Mouse (Mus musculus): Measurements from ENCODE around the gene Elf1. TPM values are rescaled to one million over a fixed set of nuclear protein-coding genes. Genes with fewer than 3 reads are reported as not detected.
"Not testable (repeated sequence)": the region's sequence is repeated elsewhere in the genome, so short reads cannot be mapped to it uniquely, and the experiment has no call there.

Gene Elf1
- total RNA-seq, 2 experiments from 2014 or later, result 69.3 to 138 TPM

DNA sequence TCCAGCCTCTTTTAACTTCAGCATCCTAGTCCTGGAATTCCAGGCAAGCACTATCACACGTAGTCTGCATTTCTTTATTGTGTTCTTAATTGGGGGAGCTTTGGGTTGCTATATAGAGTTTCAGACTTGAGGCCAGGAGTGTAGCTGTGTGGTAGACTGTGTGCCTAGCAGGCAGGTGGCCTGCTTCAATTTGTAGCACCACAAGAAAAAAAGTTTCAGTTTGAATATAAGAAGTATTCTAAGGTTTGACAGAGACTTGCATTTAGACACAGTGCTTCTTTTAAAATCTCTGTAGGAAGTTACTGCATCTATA is 38.6 kb downstream of the Elf1 start:
- ATAC-seq (ENCODE audit: poor library complexity, severe bottlenecking), result no peak

DNA sequence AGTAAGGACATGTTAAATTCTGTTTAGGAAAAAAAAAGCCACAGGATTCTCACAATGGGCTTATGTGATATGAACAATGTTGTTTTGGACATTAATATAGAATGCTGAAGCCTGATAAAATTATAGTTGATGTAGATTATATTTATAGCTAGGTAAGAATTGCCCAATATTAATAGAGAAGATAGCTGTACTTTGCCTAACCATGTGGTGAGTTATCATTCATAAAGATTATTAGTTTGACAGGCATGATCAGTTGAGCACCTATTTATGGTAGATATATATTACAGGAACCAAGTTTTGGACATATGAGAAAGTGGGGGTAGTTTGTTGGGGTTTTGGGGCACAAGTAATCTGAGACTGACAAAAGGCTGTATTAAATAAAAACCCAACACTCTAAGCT is 39.6 kb downstream of the Elf1 start:
- no peak for ATAC-seq (ENCODE audit: poor library complexity, severe bottlenecking)

DNA sequence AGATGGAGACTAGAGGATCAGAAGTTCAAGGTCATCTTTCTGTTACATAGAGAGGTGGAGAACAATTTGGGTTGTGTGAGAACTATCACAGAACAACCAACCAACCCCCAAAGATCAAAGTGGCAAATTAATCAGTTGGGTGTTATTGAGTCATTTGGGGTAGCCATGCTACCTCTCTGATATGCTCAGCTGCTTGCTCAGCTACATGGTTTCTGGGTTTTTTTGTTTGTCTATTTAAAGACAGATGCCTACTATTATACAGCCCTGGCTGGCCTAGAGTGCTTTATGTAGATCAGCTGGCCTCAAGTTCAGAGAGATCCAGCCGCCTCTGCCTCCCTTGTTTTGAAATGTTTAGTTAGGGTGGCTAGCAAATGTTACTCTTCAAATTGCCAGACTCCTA is 40.1 kb downstream of the Elf1 start:
- ATAC-seq (ENCODE audit: poor library complexity, severe bottlenecking), result no peak

DNA sequence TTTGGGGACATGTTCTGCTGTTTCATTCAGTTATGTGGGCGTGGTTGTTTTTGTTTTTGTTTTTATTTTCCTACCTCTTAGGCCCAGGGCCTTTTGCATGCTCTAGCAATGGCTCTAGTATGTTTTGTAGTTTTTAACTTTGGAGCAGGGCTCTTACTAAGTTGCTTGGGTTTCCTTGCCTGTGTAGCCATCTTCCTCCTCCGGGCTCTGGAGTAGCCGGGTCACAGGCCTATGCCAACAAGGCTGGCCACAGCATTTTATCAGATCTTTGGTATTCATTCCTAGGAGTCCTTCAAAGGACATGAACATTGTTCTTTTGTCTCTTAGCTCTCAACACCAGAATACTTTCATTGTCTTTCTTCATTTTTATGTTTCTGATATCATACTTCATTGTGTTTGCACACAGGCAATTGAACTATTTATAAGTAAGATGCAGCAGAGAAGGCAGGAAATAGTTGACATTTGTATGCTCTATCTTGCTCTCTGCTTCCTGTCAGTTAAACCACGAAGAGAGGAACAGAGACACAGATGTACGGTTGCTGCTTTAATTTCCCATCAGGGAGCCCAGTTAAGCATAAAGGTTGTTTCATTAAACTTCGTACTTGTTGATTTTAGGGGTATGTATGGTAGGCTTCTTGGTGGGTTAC is 40.6 kb downstream of the Elf1 start:
- ATAC-seq (ENCODE audit: poor library complexity, severe bottlenecking), result peak; percentile 39

DNA sequence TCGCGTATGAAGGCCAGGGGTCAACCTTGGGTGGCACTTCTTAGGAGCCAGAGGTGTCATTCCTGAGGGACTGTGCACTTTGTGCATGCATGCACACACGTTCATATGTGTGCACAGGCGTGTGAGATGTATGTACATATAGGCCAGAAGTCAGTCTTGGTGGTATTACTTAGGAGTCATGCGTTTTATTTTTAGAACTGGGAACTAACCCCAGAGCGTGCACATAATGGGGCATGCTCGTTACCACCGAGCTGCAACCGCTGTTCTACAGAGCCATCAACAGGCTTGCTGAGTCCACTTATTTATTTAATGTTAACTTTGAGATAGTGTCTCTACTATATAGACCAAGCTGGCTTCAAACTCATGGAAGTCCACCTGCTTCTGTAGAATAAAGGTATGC is 41.4 kb downstream of the Elf1 start:
- ATAC-seq (ENCODE audit: poor library complexity, severe bottlenecking), result peak; percentile 51

DNA sequence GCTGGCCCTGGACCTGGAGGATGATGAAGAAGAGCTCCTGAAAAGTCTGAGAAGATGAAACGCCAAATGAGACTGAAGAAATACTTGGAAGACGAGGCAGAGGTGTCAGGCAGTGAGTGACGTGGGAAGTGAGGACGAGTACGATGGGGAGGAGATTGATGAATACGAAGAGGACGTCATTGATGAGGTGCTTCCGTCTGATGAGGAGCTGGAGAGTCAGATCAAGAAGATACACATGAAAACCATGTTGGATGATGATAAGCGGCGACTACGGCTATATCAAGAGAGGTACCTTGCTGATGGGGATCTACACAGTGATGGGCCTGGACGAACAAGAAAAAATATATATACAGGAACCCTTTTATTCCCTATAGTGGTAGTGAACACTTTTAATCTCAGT is 45.1 kb downstream of the Elf1 start:
- ATAC-seq (ENCODE audit: poor library complexity, severe bottlenecking), result not testable (repeated sequence)

DNA sequence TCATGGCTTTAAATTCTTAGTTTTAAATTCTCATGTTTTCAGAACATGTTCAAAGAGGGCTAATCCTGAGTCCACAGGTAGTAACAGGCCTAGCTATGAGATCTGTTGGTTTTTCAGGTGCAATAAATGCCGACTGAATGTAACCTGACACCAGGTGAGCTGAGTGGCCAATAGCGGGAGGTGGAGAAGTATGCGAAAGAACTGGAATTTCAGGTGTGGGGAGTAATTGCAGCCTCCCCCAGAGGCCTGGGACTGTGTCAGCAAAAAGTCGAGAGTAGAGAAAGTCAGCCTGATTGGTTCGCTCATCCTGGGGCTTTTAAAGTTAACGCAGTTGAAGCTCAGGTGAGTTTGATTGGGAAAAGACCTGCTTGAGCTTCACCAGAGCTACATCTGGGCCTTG is 46.7 kb downstream of the Elf1 start:
- ATAC-seq (ENCODE audit: poor library complexity, severe bottlenecking), result no peak

DNA sequence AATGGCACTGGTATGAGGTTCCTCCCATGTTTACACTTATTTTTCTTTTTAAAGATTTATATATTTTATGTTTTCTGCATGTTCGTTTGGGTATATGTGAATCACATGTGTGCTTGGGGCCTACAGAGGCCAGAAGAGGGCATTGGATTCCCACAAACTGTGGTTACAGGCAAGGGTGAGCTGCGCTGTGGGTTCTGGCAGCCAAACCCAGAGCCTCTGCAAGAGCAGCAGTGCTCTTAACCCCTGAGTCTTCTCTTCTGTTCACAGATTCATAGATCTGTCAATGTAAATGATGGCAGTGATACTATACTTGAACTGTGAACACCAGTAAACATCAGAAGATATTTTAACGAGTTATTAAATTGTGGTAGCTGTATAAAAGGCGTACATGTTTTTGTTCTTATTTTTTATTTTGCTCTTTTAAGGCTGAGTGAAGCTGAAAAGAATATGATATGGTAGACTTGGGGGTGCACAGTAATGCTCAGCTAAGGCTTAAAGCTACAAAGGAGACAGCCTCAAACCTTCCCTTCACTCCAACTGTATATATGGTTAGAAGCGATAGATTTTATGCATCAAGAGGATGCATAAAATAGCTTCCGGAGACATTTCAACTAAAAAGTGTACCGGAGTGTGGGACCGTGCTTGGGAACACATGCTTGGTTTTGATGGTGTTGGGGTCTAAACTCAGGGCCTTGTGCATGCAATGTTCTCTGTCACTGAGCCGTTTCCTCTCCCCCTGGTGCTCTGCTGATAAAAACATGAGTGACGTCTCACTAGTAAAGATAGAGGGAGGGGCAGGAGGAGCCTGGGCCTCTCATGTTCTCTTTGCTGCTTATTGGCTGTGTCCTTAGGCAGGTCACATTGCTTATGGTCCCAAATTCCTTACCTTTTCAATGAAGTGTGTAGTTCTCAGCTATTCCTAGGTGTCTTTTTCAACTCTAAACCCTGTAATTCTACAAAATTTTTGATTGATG is 48.9 kb downstream of the Elf1 start:
- ATAC-seq (ENCODE audit: poor library complexity, severe bottlenecking), result peak; percentile 69

DNA sequence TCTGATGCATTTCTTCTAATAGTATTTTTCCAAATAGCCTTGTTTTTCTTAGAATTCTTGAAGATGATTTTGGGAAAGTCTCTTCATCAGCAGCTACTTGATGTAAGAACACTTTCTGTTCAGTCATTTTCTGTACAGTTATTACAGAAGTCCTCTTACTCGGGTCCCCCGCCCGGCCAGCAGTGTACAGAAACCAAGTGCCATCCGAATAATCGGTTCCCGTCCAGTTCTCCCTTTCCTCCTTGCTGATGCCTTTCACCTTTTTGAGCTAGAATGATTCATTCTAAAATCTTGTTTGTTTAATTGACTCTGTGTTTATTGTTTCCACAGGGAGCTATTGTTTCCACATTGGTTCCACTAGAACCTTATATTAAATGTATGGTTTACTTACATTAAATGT is 49.8 kb downstream of the Elf1 start:
- ATAC-seq (ENCODE audit: poor library complexity, severe bottlenecking), result no peak

DNA sequence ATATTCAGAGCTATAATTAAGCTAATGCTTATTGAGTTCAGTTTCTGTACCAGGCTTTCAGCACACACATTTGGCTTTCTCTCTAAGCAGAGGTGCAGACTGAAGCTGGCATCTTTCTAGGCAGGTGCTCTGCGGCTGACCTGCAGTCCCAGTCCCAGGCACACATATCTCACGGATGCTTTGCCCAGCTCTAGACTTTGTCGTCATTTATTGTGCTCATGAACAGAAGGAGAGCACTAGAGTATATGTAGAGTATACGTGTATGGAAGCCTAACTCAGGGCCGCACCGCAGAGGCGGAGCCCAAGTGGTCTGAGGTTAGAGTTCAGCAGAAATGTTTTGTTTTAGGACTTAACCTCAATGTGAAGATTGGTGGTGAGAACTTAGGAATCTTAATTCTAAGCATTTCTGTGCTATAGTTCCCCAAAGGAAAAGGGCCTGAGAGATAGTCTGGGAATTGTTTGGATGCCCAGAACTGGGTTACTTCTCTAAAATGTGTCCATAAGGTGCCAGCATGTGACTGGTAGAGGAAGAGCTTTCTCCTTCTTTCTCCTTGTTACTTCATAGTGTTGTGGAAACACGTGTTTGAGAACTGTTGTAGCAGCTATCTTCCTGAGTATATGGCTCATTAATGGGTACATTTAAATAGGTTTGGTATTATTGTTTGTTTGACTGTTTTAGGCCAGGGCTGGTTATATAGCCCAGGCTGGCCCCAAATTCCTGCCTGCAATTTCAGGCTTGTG is 51.2 kb downstream of the Elf1 start:
- ATAC-seq (ENCODE audit: poor library complexity, severe bottlenecking), result peak; percentile 31

DNA sequence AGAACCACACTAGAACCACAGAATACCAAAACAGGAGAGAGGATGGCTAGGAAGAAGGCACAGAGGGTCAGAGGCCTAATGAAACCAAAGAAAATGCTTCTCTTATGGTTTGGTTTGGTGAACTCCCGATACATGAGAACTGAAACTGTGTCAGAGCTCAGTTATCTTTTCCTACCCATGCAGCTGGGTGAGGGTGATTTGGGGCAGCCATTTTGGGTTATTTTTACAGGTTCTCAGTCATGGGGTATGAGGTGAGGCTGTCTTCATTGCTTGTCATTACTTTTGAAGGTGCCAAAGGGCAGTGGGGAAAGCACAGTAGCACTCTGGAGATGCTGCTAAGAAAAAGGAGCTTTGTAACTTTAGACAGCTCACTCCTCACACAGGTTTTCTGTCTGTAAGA is 52.4 kb downstream of the Elf1 start:
- ATAC-seq (ENCODE audit: poor library complexity, severe bottlenecking), result peak; percentile 34

DNA sequence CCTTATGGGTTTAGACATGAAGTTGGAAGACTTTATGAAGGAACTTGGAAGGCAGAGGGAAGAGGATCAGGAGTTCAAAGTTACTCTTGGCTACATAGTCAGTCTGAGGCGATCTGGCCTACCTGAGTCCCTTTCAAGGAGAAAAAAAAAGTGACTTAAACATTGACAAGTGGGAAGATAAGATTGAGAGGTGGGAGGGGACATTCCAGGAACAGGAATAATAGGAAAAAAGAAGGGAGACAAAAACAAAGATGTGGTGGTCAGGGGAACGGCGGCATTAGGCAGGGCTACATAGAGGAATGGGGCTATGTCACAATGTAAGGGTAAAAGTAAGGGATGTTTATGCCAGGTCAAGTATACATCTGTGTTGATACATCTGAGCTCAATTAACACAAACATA is 53.2 kb downstream of the Elf1 start:
- no peak for ATAC-seq (ENCODE audit: poor library complexity, severe bottlenecking)

DNA sequence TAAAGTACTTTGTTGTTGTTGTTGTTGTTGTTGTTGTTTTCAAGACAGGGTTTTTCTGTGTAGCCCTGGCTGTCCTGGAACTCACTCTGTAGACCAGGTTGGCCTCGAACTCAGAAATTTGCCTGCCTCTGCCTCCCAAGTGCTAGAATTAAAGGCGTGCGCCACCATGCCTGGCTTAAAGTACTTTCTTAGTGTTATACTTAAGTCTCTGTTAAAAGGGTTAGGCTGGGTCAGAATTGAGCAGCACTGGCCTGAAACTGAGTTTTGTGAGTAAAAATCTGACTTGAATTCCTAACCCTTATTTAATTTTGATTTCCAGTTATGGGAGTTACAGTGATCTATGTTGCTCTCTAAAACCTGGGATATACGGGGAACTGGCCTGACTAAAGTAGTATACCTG is 53.7 kb downstream of the Elf1 start:
- ATAC-seq (ENCODE audit: poor library complexity, severe bottlenecking), result not testable (repeated sequence)

DNA sequence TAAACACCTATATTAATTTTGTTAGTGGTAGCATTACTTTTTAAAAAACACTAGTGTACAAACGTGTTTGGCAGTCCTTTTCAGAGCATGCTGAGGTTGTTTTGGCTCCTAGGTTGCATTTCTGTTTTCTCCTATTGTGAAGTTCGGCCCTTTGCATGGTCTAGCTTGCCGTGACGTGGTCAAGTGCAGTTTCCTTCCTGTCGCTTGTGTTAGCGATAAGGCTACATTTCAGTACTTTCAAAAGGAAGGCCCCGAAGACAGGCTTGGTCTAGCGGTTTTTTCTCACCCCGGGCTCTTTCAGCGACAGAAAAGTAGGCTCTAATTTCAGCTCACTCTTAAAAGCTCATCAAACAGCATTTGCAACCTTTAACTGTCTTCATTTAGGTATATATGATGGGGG is 54.3 kb downstream of the Elf1 start:
- peak; percentile 70 for ATAC-seq (ENCODE audit: poor library complexity, severe bottlenecking)

DNA sequence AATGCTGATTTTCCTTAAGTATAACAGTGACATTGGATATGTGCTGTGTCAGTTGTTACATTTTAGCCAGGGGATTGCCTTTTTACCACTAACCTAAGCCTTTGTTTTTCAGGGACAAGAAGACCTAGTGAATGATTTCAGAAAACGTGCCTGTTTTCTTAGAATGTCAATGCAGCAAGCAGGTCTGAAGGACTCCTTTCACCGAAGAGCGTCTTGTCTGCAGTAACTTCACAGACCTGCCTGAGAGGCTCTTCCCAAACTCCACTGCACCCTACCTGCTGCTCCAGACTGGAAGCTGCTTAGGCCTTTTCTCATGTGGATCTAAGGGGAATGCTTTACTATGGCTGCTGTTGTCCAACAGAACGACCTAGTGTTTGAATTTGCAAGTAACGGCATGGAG is 55.0 kb downstream of the Elf1 start:
- no peak for ATAC-seq (ENCODE audit: poor library complexity, severe bottlenecking)

DNA sequence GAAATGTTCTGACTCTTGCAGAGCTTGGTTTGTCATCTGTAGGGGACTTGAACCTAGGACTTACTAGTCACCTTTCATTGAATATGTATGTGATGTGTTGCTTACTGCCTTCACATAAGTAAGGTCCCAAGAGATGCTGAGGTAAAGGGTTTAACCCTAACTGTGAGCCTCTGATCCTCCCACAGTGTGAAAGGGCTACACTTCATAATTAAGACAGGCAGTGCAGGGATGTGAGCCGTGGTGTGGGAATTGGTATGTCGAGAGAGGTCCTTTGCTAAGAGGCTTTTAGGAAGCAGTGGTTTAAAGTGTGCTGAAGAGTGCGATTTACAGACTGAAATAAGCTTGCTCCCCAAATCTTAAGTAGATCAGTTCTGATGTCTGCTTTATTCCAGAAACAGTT is 55.8 kb downstream of the Elf1 start:
- no peak for ATAC-seq (ENCODE audit: poor library complexity, severe bottlenecking)

DNA sequence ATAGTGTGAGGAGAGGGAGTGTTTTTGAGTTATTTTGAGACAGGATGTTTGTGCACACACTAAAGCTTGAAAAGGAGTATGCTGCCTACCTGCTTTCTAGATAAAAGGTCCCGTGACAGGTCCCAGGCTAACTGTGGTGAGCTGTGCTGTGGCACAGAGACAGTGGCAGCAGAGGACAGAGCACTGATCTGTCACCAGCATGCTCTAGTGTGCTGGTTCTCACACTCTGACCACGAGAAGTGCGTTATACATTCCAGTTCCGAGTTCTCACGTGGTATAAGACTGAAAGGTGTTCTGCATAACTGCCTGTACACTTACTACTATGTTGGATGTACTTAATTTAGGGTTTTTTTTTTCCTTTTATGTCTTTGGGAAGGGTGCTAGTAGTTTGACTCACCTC is 56.5 kb downstream of the Elf1 start:
- ATAC-seq (ENCODE audit: poor library complexity, severe bottlenecking), result peak; percentile 53

DNA sequence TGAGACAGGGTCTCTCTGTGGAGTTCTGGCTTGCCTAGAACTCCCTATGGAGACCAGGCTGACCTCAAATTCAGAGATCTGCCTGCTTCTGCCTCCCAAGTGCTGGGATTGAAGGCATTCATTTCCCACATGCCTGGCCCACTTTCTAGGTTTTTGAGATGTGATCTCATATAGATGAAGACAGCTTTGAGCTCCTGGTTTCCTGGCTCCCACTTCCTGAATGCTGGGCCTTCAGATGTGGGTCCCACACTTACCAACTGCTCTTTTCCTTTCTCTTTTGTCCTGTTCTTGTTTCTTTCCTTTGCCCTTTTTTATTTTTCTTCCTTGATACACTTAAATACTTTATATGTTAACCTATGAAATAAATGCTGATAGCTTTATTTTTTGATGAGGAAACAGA is 56.9 kb downstream of the Elf1 start:
- no peak for ATAC-seq (ENCODE audit: poor library complexity, severe bottlenecking)

DNA sequence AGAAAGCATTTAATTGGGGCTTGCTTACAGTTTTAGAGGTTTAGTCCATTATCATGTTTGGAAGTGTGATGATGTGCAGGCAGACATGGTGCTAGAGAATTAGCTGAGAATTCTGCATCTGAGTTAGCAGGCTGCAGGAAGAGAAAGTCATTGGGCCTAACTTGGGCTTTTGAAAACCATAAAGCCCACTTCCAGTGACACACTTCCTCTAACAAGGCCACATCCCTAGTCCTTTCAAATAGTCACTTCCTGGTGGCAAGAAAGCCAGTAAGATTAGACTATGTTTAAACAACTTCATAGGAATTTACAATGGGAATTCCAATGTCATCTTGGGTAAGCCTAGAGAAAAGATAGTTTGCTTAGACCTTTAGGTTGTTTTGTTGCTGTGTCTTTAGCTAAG is 60.6 kb downstream of the Elf1 start:
- ATAC-seq (ENCODE audit: poor library complexity, severe bottlenecking), result peak; percentile 59

DNA sequence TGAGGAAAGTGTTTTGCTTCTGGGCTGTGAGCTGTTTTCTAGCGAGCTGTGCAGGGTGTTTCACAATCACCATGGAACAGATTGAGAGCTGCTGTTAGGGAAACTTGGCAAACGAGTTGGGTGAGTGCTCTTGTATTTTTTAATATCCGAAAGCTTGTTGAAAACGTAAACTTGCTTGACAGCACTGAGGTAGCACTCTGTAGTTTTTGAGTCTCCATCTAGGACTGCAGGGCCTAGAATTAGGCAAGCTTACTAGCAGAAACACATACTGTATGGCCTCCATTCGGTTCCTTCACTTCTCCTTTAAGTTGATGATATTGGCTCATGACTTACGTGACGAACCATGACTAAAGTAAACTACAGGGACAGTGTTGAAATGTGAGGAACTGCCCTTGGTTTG is 68.3 kb downstream of the Elf1 start:
- peak; percentile 98 for ATAC-seq (ENCODE audit: poor library complexity, severe bottlenecking)

DNA sequence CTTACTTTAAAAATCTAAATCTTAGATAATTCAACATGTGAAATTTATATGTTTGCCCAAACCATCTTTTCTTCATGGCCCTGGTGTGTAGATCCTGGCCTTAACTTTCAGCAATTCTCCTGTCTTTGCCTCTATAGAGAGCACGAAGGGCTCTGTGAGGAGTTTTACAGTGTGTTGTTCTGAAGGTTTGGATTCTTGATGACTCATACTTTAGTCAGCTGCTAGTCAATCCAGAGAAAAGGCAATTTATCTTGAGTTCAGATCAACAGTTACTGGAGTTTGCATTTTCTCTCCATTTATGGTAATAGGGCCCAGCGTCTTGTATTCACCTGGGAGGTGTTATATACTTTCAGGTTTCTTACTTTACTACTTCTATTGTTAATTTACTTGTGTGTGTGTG is 70.9 kb downstream of the Elf1 start:
- no peak for ATAC-seq (ENCODE audit: poor library complexity, severe bottlenecking)

DNA sequence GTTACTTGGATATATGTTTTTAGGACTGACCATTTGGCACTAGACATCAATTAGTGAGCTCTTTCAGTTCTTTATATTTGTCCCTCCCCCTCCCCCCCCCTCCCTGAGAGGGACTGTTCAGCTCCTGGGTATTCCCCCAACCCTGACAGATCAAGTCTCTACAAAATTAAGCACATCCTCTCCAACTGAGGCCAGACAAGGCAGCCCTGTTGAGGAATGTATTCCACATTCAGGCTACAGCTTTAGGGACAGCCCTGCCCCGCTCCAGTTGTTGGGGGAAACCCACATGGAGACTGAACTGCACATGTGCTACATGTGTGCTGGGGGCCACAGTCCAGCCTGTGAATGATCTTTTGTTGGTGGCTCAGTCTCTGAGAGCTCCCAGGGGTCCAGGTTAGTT is 71.9 kb downstream of the Elf1 start:
- ATAC-seq (ENCODE audit: poor library complexity, severe bottlenecking), result no peak
